Comparison of ENCODE assay signal across 18 mouse cellular contexts in the genomic region with DNA sequence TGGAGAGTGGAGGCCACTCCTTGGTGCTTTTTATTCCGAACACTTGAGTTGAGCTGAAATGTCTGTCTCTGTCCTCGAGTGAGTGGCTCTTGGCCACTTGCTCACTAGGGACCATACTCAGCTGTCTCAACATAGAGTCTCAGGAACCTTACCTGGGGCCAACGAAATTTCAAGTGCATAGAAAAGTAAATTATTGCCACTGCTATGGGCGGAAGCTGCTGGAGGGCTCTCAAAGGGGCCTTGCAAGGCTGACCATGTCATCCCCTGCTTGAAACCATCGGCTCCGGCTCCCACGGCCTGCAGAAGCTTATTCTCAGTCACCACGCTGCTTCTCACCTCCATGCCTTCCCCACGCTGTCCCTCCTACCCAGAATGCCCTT. TPM values are rescaled to one million over a fixed set of nuclear protein-coding genes. Genes with fewer than 3 reads are reported as not detected.
A peak's percentile ranks its signal among the peaks of the same experiment; 100 is the strongest.
DNase-seq lines count a peak whose midpoint lies in the region; ATAC-seq and TF ChIP-seq lines count a peak whose summit lies in the region.
"Had no signal": no experiment of that assay in that cellular context is flagged by ENCODE, and none has a peak within 500 bp of the region (broad histone marks: within the 10 kb centered on the region; RNA-seq: fewer than 3 reads in every experiment).

No protein-coding gene starts in this region.

- H3K9me3 ChIP-seq in lung, embryonic 15.5 days = no peaks in the 10 kb centered on the region
- no peaks in the 10 kb centered on the region for H3K9me3 ChIP-seq in intestine, embryonic 16.5 days (ENCODE audit: control insufficient read depth, low read length)
- H3K9me3 ChIP-seq in midbrain, embryonic 15.5 days = no peaks in the 10 kb centered on the region
- H3K9me3 ChIP-seq: embryonic facial prominence, embryonic 13.5 days; forebrain, embryonic 13.5 days; heart, embryonic 12.5 days; hindbrain, embryonic 10.5 days had no signal

- H3K4me2 ChIP-seq in lung, embryonic 15.5 days = no peak overlapping the region
- no peak overlapping the region for H3K4me2 ChIP-seq in intestine, embryonic 16.5 days (ENCODE audit: low read depth, low read length)
- H3K4me2 ChIP-seq in midbrain, embryonic 15.5 days = no peak overlapping the region
- H3K4me2 ChIP-seq: embryonic facial prominence, embryonic 13.5 days; forebrain, embryonic 13.5 days; heart, embryonic 12.5 days had no signal

- TF ChIP-seq CTCF in lung, adult 2 months (IDR thresholded peaks at IDR 0.05; ENCODE audit: insufficient read depth, low read length) = no peak

- no peaks in the 10 kb centered on the region for H3K4me1 ChIP-seq in lung, adult 2 months (ENCODE audit: control insufficient read depth, insufficient read depth, low read length)
- peaks cover 31% of the 10 kb centered on the region for H3K4me1 ChIP-seq in lung, embryonic 15.5 days
- peaks cover 12% of the 10 kb centered on the region; the same call in 1 of the 2 replicates for H3K4me1 ChIP-seq in intestine, embryonic 16.5 days (ENCODE audit: control insufficient read depth, insufficient read depth, low read length)
- H3K4me1 ChIP-seq in midbrain, embryonic 15.5 days = peaks cover 25% of the 10 kb centered on the region

- ATAC-seq in lung, embryonic 15.5 days (ENCODE audit: borderline replicate concordance, extremely low read depth, low FRiP score, low TSS enrichment) = no peak
- no peak for ATAC-seq in intestine, embryonic 16.5 days
- no peak for ATAC-seq in midbrain, embryonic 15.5 days (replicated peaks)
- ATAC-seq: forebrain, embryonic 13.5 days; forebrain, postnatal 0 days; Patski had no signal

- no peak overlapping the region for H3K9ac ChIP-seq in lung, embryonic 15.5 days
- H3K9ac ChIP-seq in intestine, embryonic 16.5 days (ENCODE audit: low read depth, low read length) = no peak overlapping the region
- H3K9ac ChIP-seq in midbrain, embryonic 15.5 days = no peak overlapping the region
- H3K9ac ChIP-seq: embryonic facial prominence, embryonic 13.5 days; forebrain, embryonic 13.5 days; forebrain, postnatal 0 days; heart, embryonic 12.5 days had no signal

- DNase-seq in lung, adult 18-20 months = peak; percentile 38 to 58
- no peak for DNase-seq in lung, adult 2 months
- DNase-seq in lung, postnatal 25 days (ENCODE audit: low spot score) = peak; percentile 38
- DNase-seq: adrenal gland, adult 2 months; adrenal gland, postnatal 25 days; cerebellum, adult 18-20 months; cerebellum, adult 9-11 months; cerebellum, postnatal 36 days; forebrain, postnatal 0 days; gastrocnemius, postnatal 25 days had no signal

- no peak overlapping the region for H3K4me3 ChIP-seq in lung, adult 2 months (replicated peaks; ENCODE audit: extremely low read depth, low read depth, low read length)
- no peak overlapping the region for H3K4me3 ChIP-seq in lung, embryonic 15.5 days
- no peak overlapping the region for H3K4me3 ChIP-seq in intestine, embryonic 16.5 days (ENCODE audit: low read length)
- no peak overlapping the region for H3K4me3 ChIP-seq in midbrain, embryonic 15.5 days
- H3K4me3 ChIP-seq: embryonic facial prominence, embryonic 13.5 days; forebrain, embryonic 13.5 days; heart, embryonic 12.5 days; hindbrain, embryonic 10.5 days had no signal

- no peak for TF ChIP-seq POLR2A in lung, adult 2 months (IDR thresholded peaks at IDR 0.05; ENCODE audit: borderline replicate concordance, extremely low read depth, low read depth, low read length)

- H3K27me3 ChIP-seq in lung, embryonic 15.5 days = peaks cover 10% of the 10 kb centered on the region; the same call in 1 of the 2 replicates
- no peaks in the 10 kb centered on the region; the same call in 1 of the 2 replicates for H3K27me3 ChIP-seq in intestine, embryonic 16.5 days (replicated peaks; ENCODE audit: control insufficient read depth, insufficient read depth, low read length)
- H3K27me3 ChIP-seq in midbrain, embryonic 15.5 days (replicated peaks) = no peaks in the 10 kb centered on the region
- H3K27me3 ChIP-seq: forebrain, embryonic 13.5 days; Patski had no signal

- H3K27ac ChIP-seq in lung, embryonic 15.5 days = peak overlapping the region; percentile 29; the same call in 1 of the 2 replicates
- no peak overlapping the region for H3K27ac ChIP-seq in intestine, embryonic 16.5 days (ENCODE audit: low read length)
- H3K27ac ChIP-seq in midbrain, embryonic 15.5 days = no peak overlapping the region
- H3K27ac ChIP-seq: embryonic facial prominence, embryonic 13.5 days; forebrain, embryonic 13.5 days had no signal

- H3K36me3 ChIP-seq in lung, embryonic 15.5 days = no peaks in the 10 kb centered on the region
- H3K36me3 ChIP-seq in intestine, embryonic 16.5 days (ENCODE audit: control insufficient read depth, insufficient read depth, low read length) = no peaks in the 10 kb centered on the region
- peaks cover 10% of the 10 kb centered on the region; the same call in 1 of the 2 replicates for H3K36me3 ChIP-seq in midbrain, embryonic 15.5 days (replicated peaks)
- H3K36me3 ChIP-seq: embryonic facial prominence, embryonic 13.5 days; heart, embryonic 12.5 days had no signal

- 67% methylated on average over 9 of the region's 9 CpGs for WGBS in lung, adult 2 months
- WGBS in lung, embryonic 15.5 days = 63% methylated on average over 9 of the region's 9 CpGs
- 84% methylated on average over 9 of the region's 9 CpGs for WGBS in intestine, embryonic 16.5 days
- 94% methylated on average over 9 of the region's 9 CpGs for WGBS in midbrain, embryonic 15.5 days

RNA-seq across cellular contexts. Expression of gene Serpinh1, which starts 29.7 kb away (rescaled TPM):
- 364 and 388 TPM in 2 replicates for polyA plus RNA-seq in lung, adult 2 months (2012; rRNA removed)
- polyA plus RNA-seq in lung, embryonic 15.5 days (2015; fragmentation: Nextera tagmentation; extraction: Ambion mirVana) = 1,817 and 1,834 TPM in 2 replicates
- 903 and 983 TPM in 2 replicates for polyA plus RNA-seq in intestine, embryonic 16.5 days (2015; fragmentation: Nextera tagmentation; extraction: Ambion mirVana)
- 235 and 259 TPM in 2 replicates for polyA plus RNA-seq in midbrain, embryonic 15.5 days (2015; fragmentation: Nextera tagmentation; extraction: Ambion mirVana)

RNA-seq across cellular contexts. Expression of gene Map6, which starts 56.1 kb away (rescaled TPM):
- 24.2 and 25.4 TPM in 2 replicates for polyA plus RNA-seq in lung, adult 2 months (2012; rRNA removed)
- polyA plus RNA-seq in lung, embryonic 15.5 days (2015; fragmentation: Nextera tagmentation; extraction: Ambion mirVana) = 2.6 and 3.5 TPM in 2 replicates
- polyA plus RNA-seq in intestine, embryonic 16.5 days (2015; fragmentation: Nextera tagmentation; extraction: Ambion mirVana) = 3.5 and 4.2 TPM in 2 replicates
- polyA plus RNA-seq in midbrain, embryonic 15.5 days (2015; fragmentation: Nextera tagmentation; extraction: Ambion mirVana) = 153 and 155 TPM in 2 replicates

RNA-seq across cellular contexts. Expression of gene Gdpd5, which starts 57.9 kb away (rescaled TPM):
- 26.5 and 27.2 TPM in 2 replicates for polyA plus RNA-seq in lung, adult 2 months (2012; rRNA removed)
- 20.7 and 22.0 TPM in 2 replicates for polyA plus RNA-seq in lung, embryonic 15.5 days (2015; fragmentation: Nextera tagmentation; extraction: Ambion mirVana)
- polyA plus RNA-seq in intestine, embryonic 16.5 days (2015; fragmentation: Nextera tagmentation; extraction: Ambion mirVana) = 17.1 and 17.5 TPM in 2 replicates
- polyA plus RNA-seq in midbrain, embryonic 15.5 days (2015; fragmentation: Nextera tagmentation; extraction: Ambion mirVana) = 51.8 and 53.3 TPM in 2 replicates
